Mouse (Mus musculus) thymus, postnatal 4 days (tissue): ENCODE measurements around the gene Errfi1.

Experiments
- DNase-seq: peaks from one replicate; pipeline ENCODE4 v3.0.0; 2021

The Errfi1 gene

DNA sequence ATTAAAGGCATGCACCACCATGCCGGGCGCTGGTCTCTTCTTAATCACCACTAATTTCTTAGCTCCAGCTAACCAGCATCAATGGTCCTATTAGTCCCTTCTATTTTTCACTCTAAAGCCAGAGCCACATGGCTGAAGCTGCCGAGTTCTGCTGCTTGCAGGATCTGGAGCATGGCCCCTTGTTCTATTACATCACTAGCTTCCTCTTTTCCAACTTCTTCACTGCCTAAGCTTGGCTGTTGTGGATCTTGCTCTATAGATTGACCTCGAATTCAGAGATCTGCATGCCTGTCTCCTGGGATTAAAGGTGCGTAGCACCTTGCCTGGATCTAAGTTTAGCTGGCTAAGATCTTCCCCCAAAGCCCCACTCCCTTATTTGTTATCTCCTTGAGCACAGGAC, 28.9 kb downstream of the Errfi1 start:
- no peak for DNase-seq

DNA sequence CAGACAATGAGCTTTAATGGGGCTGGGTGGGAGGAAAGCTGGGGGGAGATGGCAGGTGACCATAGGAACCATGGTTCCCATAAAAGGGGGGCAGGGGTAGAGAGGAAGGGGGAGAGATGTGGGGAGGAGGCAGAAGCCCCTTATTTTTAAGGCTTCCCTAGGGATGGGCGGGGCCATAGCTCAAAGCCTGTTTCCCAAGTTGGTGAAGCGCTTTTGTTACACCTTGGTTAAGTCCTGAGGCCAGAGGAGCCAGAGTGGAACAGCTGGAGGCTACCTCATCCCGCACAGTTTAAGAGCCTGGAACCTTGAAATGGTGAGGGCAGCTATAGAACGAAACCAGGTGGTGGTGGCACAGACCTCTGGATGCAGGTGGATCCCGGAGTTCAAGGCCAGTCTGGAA, 34.2 kb downstream of the Errfi1 start:
- DNase-seq, result no peak

DNA sequence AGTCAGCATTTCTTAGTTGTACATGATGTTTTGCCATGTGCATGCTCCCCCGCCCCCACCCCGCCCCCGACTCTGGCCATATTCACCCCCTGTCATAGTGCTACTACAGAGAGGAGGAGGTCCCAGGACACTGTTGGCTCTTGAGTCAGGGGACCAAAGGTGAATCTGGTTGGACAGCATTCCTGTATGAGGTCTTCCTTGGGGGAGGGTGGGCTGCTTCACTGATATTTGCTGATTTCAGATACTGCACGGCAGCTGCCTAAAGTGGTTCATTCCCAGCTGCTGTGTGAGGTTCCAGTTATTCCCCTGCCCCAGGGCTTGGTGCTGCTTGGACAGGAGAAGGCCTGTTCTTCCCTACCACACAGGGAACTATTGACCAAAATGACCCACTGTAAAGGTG, 34.8 kb downstream of the Errfi1 start:
- DNase-seq, result no peak

DNA sequence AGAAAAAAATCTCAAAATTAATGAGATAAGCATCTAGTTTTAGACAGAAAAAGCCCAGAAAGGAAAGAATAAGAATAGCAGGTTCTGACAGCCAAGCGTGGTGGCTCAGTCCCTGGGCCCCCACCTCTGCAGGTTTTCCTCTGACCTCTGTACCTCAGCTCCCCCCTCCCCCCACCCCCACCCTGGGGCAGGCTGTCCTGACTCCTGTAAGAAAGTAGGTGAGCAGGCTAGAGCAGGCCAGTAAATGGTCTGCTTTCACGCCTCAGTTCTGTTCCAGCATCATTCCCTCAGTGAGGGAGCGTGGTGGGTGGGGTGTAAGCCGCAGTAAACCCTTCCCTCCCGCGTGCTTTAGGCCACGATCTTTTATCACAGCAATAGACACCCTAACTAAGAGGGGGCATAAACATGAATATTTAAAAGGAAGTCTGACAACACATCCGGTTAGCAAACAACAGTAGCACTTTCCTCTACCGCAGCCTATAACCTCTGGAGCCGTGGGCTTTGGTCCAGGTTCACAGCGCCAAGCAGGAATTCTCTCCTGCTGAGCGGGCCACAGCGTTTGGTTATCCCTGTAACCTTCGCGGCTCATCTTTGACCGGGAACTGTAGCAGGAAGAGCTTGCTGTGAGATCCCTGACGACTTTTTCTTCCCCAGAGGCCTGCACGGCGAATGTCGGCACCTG, 35.7 kb downstream of the Errfi1 start:
- no peak for DNase-seq

DNA sequence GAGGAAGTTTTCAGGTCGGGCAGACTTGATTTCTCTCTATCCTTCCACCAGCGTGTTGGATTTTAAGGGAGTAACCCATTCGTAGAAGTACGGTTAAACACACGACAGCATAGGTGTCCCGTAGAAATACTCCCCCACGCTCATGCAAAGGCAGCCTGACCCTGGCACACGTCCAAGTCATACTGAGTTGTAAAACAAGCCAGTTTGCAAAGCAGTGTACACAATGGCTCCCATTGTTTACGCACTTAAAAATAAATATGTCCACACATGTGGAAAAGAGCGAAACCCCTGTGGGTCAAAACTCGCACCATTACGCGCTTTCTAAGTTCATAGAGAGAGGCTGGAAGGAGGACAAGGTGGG, 36.2 kb downstream of the Errfi1 start:
- DNase-seq, result no peak

DNA sequence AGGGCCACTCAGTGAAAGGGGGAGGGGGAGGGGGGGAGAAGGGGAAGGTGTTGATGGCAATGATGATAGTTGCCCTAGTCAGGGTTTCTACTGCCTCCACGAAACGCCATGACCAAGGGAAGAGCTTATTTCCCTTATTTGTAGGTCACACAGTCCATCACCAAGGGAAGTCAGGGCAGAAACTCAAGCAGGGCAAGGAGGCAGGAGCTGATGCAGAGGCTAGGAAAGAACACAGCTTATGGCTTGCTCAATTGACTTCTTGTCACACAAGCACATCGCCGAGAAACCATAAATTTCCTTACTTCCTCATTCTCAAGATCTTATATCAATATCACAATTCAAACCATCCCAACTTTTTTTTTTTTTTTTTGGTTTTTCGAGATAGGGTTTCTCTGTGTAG, 37.6 kb downstream of the Errfi1 start:
- DNase-seq, result no peak

DNA sequence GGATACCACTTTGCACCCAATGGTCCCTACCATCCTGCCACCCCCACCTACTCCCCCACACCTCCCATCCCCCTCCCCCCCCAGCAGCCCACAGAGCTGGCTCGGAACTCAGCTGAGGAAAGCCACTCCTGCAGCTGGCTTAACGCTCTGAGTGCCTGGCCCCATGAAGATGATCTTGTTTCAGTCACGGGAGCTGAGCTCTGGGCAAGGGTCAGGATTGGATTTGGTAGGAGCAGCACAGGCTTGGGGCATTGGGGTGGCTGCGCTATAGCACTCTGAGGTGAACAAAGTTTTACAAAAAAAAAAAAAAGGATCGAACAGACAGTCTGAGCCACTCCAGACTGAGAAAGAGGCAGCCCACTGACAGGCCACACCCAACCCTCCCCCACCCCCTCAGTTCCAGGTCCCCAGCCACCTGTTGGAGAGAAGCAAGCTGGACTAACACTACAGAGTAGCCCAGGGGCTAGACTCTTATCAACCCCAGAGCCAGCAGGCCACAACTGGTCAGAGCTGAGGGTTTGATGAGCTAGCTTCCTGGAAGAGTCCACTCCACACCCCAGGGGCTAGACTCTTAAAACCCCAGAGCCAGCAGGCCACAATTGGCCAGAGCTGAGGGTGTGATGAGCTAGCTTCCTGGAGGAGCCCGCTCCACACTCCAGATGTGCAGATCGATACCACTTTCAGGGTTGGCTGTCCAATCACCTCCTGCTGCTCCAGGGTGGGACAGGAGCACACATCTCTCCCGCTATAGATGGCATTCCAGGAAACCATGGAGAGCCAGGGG, 41.2 kb downstream of the Errfi1 start:
- DNase-seq, result no peak

DNA sequence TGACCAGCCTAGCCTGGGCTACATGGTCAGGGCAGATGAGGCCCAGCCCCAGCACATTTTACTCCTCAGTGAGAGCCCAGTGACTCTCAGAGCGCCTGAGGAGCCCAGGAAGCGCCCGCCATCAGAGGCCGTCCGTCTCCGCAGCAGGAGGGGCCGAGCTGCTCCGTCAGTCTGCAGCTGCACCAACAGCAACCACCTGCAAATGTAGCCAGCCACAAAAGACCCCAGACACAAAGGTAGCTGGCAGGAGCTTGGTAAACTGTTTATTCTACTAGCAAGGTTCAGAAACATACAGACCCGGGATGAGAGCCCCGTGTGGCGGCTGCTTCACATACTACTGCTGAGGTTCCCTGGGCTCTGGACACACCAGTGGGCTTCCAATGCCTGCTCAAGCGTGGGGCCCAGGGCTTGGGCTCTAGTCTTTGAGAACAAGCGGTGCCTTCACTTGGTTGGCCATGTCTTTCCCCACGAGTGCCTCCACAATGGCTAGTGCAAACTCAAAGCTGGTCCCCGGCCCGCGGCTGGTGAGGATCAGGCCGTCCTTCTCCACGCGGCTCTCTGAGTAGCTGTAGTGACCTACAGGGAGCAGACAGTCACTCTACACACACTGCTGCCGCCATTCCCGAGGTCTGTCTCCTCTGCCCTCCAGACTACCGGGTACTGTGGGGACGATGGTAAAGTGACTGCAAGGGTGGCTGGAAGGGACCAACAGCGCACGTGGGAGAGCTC, 43.3 kb downstream of the Errfi1 start:
- DNase-seq, result peak; percentile 73

DNA sequence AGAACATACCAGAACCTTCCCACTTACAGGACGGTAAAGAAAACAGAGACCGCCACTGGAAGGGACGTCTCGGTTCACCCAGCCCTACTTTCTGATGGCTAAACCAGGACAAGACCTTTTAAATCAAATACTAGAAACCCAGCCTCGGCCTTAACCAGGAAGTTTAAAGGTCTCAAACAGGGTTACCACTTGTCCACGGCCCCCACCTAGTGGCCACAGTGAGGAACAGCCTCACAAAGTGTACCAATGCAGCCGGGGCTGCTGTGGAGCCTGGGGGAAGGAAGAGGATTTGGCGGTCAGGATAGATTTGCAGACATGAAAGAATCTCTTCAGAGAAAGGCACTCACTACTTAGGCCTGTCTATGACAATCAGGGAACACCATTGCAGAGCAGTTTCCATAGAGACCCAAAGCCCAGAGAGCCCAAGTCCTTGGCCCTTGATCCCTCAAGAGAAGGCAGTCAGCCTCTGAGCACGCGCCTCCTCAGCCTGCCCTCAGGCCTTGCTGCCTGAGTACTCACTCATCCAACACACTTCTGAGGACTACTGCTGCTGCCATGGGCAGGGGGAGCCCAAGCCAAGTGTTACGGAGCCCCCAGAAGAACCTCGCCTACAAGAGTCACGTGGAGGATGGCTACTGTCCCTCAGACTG, 45.1 kb downstream of the Errfi1 start:
- peak; percentile 92 for DNase-seq

DNA sequence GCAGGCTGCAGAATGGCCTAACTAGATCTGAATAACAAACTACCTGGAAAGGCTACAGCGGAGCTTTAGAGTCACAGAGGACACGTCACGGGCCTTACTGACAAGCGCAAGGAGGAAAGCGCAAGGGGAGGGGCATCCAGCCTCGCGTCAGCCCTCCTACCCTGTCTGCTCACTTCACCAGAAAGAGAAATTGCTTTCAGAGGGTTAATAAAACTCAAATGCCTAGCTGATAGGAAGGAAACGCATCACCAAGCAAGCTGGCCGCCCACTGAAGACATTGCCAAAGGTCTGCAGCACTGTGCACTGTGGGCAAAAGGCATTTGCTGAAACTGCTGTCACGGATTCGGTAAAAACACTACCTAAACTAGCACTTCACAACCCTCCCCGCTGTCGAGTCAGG, 46.8 kb downstream of the Errfi1 start:
- DNase-seq, result no peak

DNA sequence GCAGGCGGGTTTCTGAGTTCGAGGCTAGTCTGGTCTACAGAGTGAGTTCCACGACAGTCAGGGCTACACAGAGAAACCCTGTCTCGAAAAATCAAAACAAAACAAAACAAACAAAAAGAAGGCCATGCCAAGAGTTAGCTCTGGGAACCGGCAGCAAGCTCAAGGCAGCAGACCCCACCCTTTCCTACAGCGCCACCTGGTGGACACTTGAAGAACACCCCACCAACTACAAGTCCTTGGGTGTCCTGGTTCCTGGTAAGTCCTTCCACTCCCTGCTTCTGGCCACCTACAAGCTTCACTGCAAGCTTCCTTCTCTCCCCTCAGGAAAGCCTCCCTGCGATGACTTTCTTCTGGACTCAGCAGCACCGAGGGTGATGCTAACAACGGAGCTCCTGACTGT, 47.9 kb downstream of the Errfi1 start:
- peak; percentile 93 for DNase-seq

DNA sequence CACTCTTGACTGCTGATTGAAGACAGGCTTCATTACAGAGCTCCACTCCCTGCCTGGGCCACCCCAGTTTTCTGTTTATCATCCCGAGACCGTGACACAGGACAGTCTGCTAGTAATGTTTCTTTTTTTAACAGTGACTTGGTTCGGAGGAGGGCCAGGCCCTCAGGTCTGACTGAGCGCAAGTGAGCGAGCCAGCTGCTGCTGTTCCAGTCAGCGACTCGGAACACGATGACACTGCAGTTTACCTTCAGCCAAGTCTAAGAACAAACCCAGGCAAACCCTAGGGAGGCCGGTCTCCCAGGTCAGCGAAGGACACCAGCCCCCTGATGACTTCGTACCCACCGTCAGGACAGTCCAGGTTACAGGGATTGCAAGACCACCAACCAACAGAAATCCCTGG, 48.3 kb downstream of the Errfi1 start:
- no peak for DNase-seq

DNA sequence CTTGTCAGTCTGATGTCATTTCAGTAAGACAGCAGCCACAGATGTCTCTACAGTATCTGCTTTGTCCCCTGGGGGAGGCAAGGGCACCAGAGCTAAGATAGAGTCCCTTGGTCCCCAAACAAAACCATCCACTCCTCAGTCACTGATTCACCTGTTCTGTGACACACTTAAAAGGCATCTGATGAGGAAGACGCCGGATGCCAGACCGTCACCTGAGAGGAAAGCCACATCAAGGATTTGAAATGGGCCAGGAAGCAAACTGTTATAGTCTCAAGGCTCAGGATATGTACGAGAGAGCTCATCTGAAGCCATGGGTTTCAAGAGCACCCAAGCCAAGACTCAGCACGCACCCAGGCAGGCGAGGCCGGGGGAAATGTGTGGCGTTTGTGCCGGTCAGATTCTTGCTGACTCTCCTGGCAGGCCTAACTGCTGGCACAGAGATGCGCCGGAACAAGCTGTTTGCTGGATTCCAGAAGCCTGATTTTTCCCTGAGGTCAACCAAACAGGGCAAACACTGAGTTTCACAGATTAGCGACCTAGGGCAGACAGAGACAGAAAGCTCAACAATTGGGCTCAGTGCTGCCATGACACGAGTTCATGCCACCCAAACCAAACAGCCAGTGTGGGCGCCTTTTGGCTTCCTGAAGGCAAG, 49.5 kb downstream of the Errfi1 start:
- no peak for DNase-seq

DNA sequence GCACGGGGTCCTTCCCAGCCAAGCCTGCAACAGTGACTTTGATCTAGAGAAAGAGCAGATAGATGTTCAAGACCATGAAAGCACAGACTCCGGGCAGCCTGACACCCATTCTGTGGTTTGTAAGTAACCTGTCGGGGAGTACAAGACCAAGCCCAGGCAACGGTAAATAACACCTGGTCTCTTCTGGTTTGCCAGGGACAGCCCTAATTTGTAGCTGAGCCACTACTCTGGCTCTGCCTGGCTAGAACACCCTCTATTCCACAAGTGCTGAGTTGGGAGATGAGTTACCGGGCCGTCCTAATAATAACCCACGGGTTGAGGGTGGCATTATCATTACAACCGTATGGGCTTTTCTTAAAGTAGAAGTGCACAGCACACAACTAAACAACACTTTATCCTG, 53.4 kb downstream of the Errfi1 start:
- no peak for DNase-seq

DNA sequence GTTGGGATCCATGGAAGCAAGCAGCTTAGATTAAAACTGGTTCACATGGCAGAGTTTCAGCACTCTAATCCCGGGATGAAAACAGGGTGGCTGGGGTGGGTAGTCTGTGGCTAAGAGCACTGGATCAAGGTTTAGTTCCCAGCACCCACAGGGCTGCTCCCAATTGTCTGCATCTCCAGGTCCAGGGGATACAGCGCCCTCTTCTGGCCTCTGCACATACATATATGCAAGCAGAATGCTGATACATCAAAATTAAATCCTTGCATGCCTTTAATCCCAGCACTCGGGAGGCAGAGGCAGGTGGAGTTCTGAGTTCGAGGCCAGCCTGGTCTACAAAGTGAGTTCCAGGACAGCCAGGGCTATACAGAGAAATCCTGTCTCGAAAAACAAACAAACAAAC, 54.8 kb downstream of the Errfi1 start:
- peak; percentile 58 for DNase-seq

DNA sequence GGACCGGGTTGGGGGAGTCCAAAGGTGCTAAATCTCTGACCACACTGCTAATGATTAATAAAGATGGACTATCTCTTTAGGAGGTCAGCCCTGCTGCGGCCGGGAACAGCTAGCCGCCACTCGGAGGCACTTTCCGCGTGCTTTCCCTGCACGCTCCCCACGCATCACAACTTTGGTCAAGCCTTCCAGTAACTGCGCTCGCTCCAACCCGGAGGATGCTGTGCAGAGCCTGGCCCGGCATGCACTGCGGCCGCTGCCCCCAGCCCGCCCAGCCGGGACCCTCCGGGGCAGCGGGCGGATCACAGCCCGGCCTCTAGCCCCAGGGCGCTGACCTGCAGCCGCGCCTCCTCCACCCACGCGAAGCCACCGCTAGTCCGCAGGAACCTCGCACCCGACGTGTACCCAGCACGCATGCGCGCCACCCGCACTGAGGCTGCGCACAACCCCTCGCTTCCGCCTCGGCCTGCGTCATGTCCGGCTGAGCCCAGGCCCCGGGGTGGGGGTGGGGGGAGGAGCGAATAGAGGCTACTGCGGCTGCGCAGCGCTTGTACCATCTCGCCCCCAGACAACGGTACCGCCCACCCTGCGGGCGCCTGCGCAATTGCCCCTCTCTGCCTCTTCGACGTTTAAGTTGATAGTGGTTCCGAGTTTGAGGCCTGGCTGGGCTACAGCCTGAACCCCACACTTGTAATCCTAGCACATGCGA, 55.9 kb downstream of the Errfi1 start:
- DNase-seq, result peak; percentile 100

DNA sequence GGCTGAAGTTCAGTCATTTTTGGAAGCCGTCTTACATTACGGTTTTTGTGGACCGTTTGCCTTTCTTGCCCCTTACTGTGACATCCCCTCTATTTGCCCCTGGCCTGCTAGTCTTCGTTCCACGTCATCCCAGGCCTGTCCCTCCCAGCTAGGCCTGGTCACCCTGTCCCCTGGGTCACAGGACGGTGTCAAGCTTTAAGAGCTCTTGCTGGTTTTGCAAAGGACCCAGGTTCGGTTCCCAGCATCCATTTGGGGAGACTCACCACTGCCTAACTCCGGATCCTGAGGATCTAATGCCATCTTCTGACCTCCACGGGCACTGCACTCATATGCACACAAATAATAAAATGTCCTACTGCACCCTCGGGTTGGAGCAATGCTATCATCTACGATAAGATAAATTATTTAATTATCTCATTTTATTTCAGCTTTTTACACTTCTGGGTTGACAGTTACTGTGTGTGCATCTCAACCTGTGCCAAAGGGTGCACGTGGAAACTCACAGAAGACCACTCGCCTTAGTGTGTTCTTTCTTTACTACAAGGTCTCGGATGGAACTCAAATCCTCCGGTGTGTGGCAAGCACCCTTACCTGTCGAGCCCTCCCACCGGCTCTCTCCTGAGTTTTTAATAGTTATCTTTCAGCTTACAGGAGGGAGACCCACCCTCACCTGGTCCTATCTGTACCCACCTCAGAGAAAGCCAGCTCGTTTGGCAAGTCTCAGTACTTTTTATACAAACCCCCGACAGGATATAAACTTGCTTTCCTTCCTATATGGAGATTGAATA, 56.6 kb downstream of the Errfi1 start:
- DNase-seq, result no peak

DNA sequence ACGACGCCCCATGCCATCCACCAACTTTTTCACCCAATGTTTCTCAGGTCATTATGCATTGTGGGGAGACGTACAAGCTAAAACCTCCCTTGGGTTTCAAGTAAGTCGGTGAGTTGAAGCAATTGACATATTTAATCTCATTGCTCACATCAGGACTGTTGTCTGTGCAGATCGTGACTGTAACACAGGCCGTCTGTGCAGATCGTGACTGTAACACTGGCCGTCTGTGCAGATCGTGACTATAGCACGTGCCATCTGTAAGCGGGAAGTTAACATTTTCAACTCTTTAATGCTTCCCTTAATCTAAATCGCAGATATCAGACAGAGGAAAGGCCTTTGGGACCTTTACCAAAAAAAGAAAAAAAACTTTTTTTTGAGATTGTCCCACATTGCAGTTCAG, 60.0 kb downstream of the Errfi1 start:
- no peak for DNase-seq

DNA sequence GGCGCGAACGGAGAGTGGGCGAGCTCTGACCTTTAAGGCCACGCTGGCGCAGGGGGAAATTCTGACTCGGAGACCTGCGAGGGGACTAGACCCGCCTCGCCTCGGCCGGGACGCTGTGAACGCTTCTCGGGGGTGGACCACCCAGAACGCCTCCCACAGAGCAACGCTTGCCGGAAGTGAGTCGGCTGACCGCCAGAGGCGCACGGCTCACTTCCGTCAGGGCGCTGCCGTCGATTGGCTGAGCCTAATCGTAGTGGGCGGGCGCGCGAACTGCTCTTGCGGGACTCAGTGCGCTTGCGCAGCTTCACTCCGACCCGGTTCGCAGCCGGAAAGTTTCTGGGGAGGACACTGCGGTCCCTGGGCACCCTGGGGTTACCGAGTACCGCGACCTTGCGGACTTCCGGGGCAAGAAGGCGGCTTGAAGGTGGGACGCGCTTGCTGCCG, 60.6 kb downstream of the Errfi1 start, which contains the start of the genes Park7 and Tnfrsf9:
Gene Park7 (minus strand): TSS at position 148 of the 444 bp plus-strand sequence.
Gene Tnfrsf9 (plus strand): TSS at position 273 of the 444 bp plus-strand sequence.
- DNase-seq, result peak; percentile 97

DNA sequence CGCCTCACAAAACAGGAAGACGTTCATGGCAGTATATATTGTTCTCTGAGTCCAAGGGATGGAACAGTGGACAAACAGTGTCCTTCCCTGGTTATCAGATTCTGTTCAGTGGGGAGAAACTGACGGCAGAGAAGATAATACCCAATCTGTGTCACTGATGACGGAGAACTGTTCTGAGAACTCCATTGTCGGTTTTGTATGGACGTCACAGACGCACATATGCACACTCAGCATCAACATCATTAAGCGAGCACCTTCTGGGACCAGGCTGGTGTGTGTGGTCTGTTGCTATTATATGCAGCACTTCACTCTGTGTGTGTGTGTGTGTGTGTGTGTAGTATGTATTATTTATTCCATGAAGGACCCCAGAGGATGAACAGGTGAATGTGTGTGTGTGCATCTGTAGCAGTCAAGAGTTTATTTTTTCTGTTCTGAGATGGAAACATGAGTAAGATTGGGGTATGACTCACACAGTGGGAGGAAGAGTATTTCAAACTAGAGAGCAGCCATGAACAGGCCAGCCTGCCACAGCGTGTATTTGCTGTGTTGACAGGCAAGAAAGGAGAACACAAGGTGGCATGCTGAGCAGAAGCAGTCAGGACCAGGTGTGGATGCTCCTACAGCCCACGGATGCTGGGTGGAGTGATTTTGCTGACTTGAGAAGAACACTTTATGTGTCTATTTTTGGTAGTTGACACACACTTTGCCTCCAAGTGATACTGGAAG, 61.6 kb downstream of the Errfi1 start:
- no peak for DNase-seq
